Mouse (Mus musculus) embryonic facial prominence, embryonic 14.5 days (tissue): Measurements from ENCODE around the gene Cyp19a1. TPM values are rescaled to one million over a fixed set of nuclear protein-coding genes. Genes with fewer than 3 reads are reported as not detected.

ENCODE experiments used
- ATAC-seq: fragments of 200-750 bp; cut with Nextera tagmentation; 2 replicates; pipeline ENCODE4 v1.8.0; 2017; ENCODE audit warnings: low read depth, moderate number of reproducible peaks, moderate TSS enrichment
- DNase-seq: peaks from one replicate; pipeline ENCODE4 v3.0.0-alpha.2; 2015; ENCODE audit warnings: low spot score
- H3K27ac ChIP-seq: fragments of 300-500 bp; sonication (generic); replicated peaks from 2 replicates; pipeline ENCODE4 v1.5.1; 2014; ENCODE audit warnings: low read depth, mild to moderate bottlenecking, low read length, moderate library complexity
- H3K27me3 ChIP-seq: fragments of 300-500 bp; sonication (generic); replicated peaks from 2 replicates; pipeline ENCODE4 v1.6.1; 2014; ENCODE audit warnings: low read length; ENCODE audit not compliant: control insufficient read depth, insufficient read depth
- H3K36me3 ChIP-seq: fragments of 300-500 bp; sonication (generic); 2 replicates; pipeline ENCODE4 v1.6.1; 2014; ENCODE audit warnings: low read length, mixed read lengths; ENCODE audit not compliant: control insufficient read depth, insufficient read depth
- H3K4me1 ChIP-seq: fragments of 300-500 bp; sonication (generic); 2 replicates; pipeline ENCODE4 v1.6.1; 2014; ENCODE audit warnings: antibody characterized with exemption, low read length; ENCODE audit not compliant: control insufficient read depth, insufficient read depth
- H3K4me2 ChIP-seq: fragments of 300-500 bp; sonication (generic); 2 replicates; pipeline ENCODE4 v1.6.1; 2014; ENCODE audit warnings: low read depth, mild to moderate bottlenecking, low read length, moderate library complexity, mixed read lengths
- H3K4me3 ChIP-seq: fragments of 300-500 bp; sonication (generic); 2 replicates; pipeline ENCODE4 v1.5.1; 2014; ENCODE audit warnings: low read depth, mild to moderate bottlenecking, low read length
- H3K9ac ChIP-seq: fragments of 300-500 bp; sonication (generic); 2 replicates; pipeline ENCODE4 v1.6.1; 2014; ENCODE audit warnings: low read depth, mild to moderate bottlenecking, low read length, moderate library complexity, mixed read lengths
- H3K9me3 ChIP-seq: fragments of 300-500 bp; sonication (generic); 2 replicates; pipeline ENCODE4 v1.6.1; 2016; ENCODE audit warnings: low read length; ENCODE audit not compliant: control insufficient read depth
- WGBS: fragments of 180-500 bp; shearing (Covaris S2); extraction: QIAGEN DNeasy Blood & Tissue Kit; methylation state at CpG from one replicate; pipeline ENCODE4 v1.1.7; 2014; 5-methylcytosine and 5-hydroxymethylcytosine counted together
- polyA plus RNA-seq: library from polyadenylated mRNA; unstranded; fragments of >200 nt; fragmentation: Nextera tagmentation; extraction: Ambion mirVana; gene quantifications from 2 replicates; pipeline ENCODE4 v1.2.1, GENCODE M21; 2014

The Cyp19a1 gene
- polyA plus RNA-seq, 1 experiment from 2014 or later: not detected

DNA sequence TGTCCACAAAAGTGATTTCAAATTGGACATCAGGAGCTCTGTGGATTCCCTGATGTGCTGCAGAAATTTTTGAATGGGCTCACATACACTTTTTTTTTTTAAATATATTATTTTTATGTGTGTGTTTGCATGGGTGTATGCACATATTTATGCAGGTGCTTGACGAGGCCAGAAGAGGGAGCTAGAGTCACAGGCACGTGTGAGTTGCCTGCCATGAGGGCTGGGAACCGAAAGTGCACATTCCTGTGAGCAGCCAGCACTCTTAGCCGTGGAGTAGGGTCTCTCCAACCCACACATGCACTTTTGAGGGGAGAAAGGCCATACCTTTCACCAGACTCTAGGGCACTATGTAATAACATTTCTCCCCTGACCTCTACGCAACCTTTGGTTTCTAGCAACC is 73.1 kb downstream of the Cyp19a1 start:
- Histone ChIP-seq H3K9me3 (no peaks in the 10 kb centered on the region), H3K4me1 (no peaks in the 10 kb centered on the region), H3K27me3 (no peaks in the 10 kb centered on the region), H3K27ac (no peak overlapping the region), H3K9ac (no peak overlapping the region), H3K4me3 (no peak overlapping the region), H3K4me2 (no peak overlapping the region), H3K36me3 (no peaks in the 10 kb centered on the region)
- DNase-seq (no peak), ATAC-seq (no peak)
- 68% methylated on average over 5 of the region's 5 CpGs for WGBS

DNA sequence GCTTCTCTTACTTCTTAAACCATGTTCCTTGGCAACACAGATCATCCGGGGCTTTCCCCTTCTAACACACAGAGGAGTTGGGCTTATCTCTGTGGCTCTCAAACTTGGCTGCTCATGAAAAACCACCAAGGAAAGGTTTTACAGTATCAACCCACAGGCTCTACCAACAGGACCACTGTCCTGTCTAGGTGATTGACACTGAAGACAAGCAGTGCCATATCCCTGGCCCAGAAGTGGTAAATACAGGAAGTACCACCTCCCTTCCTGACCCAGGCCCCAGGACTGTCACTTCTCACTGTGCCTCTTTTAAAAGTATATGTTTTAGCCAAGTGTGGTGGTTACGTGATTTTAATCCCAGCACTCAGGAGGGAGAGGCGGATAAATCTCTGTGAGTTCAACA is 76.5 kb downstream of the Cyp19a1 start:
- no peak overlapping the region for H3K4me3 ChIP-seq
- H3K4me1 ChIP-seq: no peaks in the 10 kb centered on the region
- H3K9ac ChIP-seq: no peak overlapping the region
- no peak overlapping the region for H3K27ac ChIP-seq
- H3K4me2 ChIP-seq: no peak overlapping the region
- ATAC-seq: no peak
- H3K36me3 ChIP-seq: no peaks in the 10 kb centered on the region
- H3K27me3 ChIP-seq: no peaks in the 10 kb centered on the region
- no peaks in the 10 kb centered on the region for H3K9me3 ChIP-seq
- WGBS: 76% methylated on average over 3 of the region's 3 CpGs
- DNase-seq: no peak

DNA sequence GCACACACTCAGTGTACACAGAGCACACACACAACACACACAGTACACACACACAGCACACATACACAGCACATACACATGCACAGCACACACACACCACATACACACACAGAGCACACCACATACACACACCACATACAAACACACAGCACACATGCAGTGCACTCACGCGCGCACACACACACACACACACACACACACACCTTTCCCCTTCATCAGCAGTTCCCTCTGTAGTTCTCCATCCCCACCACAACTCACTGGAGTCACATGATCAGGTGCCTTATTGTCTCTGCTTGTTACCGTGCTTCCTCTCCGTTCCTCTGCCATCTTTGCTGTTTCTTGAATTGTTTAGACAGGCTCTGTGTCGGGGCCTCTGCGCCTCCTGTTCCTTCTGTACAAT is 85.4 kb downstream of the Cyp19a1 start:
- H3K27ac ChIP-seq: no peak overlapping the region
- no peak overlapping the region for H3K4me3 ChIP-seq
- WGBS: 81% methylated on average over 7 of the region's 7 CpGs
- no peak overlapping the region for H3K4me2 ChIP-seq
- no peaks in the 10 kb centered on the region for H3K9me3 ChIP-seq
- H3K36me3 ChIP-seq: no peaks in the 10 kb centered on the region
- H3K9ac ChIP-seq: no peak overlapping the region
- DNase-seq (no peak), ATAC-seq (no peak)
- H3K27me3 ChIP-seq: no peaks in the 10 kb centered on the region
- no peaks in the 10 kb centered on the region for H3K4me1 ChIP-seq

DNA sequence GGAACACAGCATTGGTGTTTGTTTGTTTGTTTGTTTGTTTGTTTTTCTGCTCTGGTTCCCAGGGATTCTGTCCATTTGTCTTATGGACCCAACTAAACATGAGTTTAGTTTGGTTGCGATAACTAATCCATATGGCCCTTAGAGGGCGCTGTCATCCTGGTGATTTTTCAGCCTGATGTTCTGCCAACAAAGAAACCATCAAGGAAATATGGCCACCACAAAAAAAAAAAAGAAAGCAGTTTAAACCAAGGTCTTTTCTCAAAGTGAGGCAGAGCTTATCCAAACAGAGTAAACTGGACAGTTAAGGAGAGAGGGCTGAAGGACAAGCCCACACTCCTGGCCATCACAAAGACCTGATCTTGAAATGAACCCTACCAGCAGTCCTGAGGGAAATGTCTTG is 86.6 kb downstream of the Cyp19a1 start:
- Histone ChIP-seq H3K27ac (no peak overlapping the region), H3K9me3 (no peaks in the 10 kb centered on the region), H3K36me3 (no peaks in the 10 kb centered on the region), H3K4me1 (no peaks in the 10 kb centered on the region), H3K27me3 (no peaks in the 10 kb centered on the region), H3K4me2 (no peak overlapping the region), H3K9ac (no peak overlapping the region), H3K4me3 (no peak overlapping the region)
- WGBS: 15% methylated on average over 2 of the region's 2 CpGs
- ATAC-seq (no peak), DNase-seq (peak; percentile 65)

DNA sequence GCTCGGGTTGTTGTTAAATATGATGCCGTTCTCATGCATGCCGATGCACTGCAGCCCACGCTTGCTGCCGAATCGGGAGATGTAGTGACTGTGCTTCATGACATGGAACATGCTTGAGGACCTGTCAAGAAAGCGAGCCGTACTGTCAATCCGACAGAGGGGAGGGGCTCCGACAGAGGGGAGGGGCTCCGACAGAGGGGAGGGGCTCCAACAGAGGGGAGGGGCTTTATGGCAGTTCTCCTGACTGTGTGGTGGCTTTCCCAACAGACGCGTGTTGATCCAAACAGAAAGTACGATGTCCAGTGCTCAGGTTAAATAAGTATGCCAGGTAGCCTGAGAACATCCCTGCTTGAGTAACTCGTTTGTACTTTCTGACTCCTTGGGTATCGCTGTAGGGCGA is 87.7 kb downstream of the Cyp19a1 start:
- no peak for ATAC-seq
- H3K36me3 ChIP-seq: no peaks in the 10 kb centered on the region
- H3K27me3 ChIP-seq: no peaks in the 10 kb centered on the region
- H3K27ac ChIP-seq: no peak overlapping the region
- H3K4me1 ChIP-seq: no peaks in the 10 kb centered on the region
- H3K4me2 ChIP-seq: no peak overlapping the region
- no peak for DNase-seq
- H3K9me3 ChIP-seq: no peaks in the 10 kb centered on the region
- H3K9ac ChIP-seq: no peak overlapping the region
- WGBS: 63% methylated on average over 17 of the region's 17 CpGs
- H3K4me3 ChIP-seq: no peak overlapping the region

DNA sequence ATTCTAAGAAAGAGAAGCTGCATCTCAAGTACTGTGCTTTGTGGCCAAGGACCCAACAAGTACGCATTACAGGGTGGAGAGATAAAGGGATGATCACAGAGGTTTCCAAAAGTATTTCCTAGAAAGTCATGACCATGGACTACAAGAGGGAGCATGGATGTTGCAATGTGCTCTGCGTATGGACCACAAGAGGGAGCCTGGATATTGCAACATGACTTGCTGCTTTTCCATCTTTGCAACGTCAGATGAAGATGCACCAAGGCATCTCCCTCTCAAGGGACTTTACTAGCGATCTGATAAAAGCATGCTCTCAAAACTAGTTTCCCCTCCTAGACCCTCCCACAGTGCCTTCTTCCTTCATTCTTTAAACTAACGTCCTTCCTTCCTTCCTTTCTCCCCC is 98.4 kb downstream of the Cyp19a1 start:
- Histone ChIP-seq H3K9me3 (no peaks in the 10 kb centered on the region), H3K4me3 (no peak overlapping the region), H3K9ac (no peak overlapping the region), H3K27ac (no peak overlapping the region), H3K27me3 (no peaks in the 10 kb centered on the region), H3K36me3 (no peaks in the 10 kb centered on the region), H3K4me1 (no peaks in the 10 kb centered on the region), H3K4me2 (no peak overlapping the region)
- ATAC-seq: no peak
- peak; percentile 51 for DNase-seq
- 40% methylated on average over 5 of the region's 5 CpGs for WGBS

DNA sequence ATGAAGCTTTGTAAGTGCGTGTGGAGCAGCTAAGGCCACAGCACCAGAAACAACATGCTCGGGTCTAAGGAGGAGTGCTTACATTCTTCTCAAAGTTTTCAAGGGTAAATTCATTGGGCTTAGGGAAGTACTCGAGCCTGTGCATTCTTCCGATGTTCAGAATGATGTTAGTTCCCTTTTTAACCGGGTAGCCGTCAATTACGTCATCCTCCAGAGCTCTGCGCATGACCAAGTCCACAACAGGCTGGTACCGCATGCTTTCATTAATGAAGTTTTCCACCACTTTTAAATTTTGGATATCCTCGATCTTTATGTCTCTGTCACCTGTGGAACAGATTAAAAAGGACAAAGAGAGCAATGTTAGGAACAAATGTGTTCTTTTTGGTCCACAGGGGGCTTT is 99.5 kb downstream of the Cyp19a1 start:
- H3K27me3 ChIP-seq: no peaks in the 10 kb centered on the region
- DNase-seq (no peak), ATAC-seq (no peak)
- H3K36me3 ChIP-seq: no peaks in the 10 kb centered on the region
- H3K9ac ChIP-seq: no peak overlapping the region
- no peaks in the 10 kb centered on the region for H3K4me1 ChIP-seq
- H3K4me3 ChIP-seq: no peak overlapping the region
- 79% methylated on average over 10 of the region's 10 CpGs for WGBS
- no peak overlapping the region for H3K4me2 ChIP-seq
- H3K9me3 ChIP-seq: no peaks in the 10 kb centered on the region
- H3K27ac ChIP-seq: no peak overlapping the region

DNA sequence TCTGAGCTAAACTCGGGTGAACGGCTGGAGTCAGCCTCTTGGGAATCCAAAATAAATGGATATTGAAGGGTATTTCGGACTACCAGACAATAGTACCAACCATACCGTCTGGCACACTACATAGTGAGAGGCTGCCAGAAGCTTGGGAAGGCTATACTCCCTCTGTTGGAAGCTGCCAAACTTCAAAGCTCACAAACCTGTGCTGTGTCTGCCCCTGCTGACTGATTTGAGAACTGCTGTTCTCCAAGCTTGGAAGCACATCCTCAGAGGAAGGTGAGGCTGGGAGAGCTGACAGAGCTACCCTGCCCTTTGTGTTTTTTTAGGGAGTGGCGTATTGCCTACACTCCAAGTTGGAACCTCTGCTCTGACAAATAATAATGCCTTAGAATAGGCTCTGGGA is 104.8 kb downstream of the Cyp19a1 start:
- Histone ChIP-seq H3K4me3 (no peak overlapping the region), H3K9me3 (peaks cover 6% of the 10 kb centered on the region; the same call in 1 of the 2 replicates), H3K4me2 (no peak overlapping the region), H3K9ac (no peak overlapping the region), H3K4me1 (no peaks in the 10 kb centered on the region), H3K27me3 (no peaks in the 10 kb centered on the region), H3K27ac (no peak overlapping the region), H3K36me3 (no peaks in the 10 kb centered on the region)
- WGBS: 68% methylated on average over 5 of the region's 5 CpGs
- peak; percentile 23 for DNase-seq
- no peak for ATAC-seq

DNA sequence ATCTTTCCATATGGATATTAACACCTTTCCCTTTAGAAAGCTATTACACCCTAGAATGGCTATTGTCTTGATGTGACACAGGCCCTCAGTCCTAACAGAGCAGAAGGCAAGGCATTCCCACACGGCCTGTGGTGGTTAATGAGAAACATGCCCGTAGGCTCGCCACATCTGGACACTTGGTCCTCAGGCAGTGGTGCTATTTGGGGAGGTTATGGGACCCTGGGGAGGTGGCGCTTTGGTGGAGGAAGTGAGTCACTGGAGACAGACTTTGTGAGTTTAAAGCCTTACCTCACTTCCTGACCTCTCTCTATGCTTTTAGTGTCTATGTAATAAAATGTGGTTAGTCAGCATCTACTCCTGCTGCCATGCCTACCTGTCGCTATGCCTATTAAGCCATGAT is 114.2 kb downstream of the Cyp19a1 start:
- no peak overlapping the region for H3K27ac ChIP-seq
- H3K4me3 ChIP-seq: no peak overlapping the region
- no peaks in the 10 kb centered on the region for H3K9me3 ChIP-seq
- H3K4me2 ChIP-seq: no peak overlapping the region
- H3K27me3 ChIP-seq: no peaks in the 10 kb centered on the region
- H3K9ac ChIP-seq: no peak overlapping the region
- WGBS: 34% methylated on average over 5 of the region's 5 CpGs
- ATAC-seq: no peak
- no peaks in the 10 kb centered on the region for H3K36me3 ChIP-seq
- no peak for DNase-seq
- no peaks in the 10 kb centered on the region for H3K4me1 ChIP-seq
